ENCODE assay signal across 31 mouse cellular contexts in the genomic region with DNA sequence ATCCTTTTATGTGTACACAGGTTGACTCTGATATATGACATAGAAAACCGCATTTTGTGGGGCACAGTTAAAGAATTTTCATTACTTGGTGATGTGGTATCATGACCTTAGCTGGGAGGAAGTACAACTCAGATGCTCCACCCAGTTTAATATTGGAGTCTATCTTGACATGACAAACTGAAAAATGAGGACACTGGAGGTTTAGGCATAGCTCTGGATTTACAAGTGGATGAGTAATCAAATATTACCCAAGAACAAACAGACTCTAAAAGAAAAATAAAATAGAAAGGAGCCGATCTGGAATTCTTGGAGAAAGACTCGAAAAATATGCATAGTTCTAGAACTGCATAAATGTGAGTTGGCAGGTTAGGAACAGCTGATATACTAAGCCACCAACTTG. TPM values are rescaled to one million over a fixed set of nuclear protein-coding genes. Genes with fewer than 3 reads are reported as not detected.
"Had no signal": no experiment of that assay in that cellular context is flagged by ENCODE, and none has a peak within 500 bp of the region (broad histone marks: within the 10 kb centered on the region; RNA-seq: fewer than 3 reads in every experiment).

No protein-coding gene starts in this region.

- DNase-seq: kidney, adult 11 months; kidney, adult 8-10 months; kidney, postnatal 14 days; layer of hippocampus, adult 9-11 months; left cerebral cortex, postnatal 4 days; liver, postnatal 0 days; lung, embryonic 14.5 days; retina, postnatal 1 day; thymus, adult 2 months; thymus, postnatal 14 days; thymus, postnatal 4 days had no signal

- H3K27me3 ChIP-seq: intestine, embryonic 15.5 days; kidney, embryonic 15.5 days; limb, embryonic 12.5 days; limb, embryonic 15.5 days; midbrain, embryonic 12.5 days; midbrain, embryonic 15.5 days; neural tube, embryonic 13.5 days had no signal

- ATAC-seq: intestine, embryonic 15.5 days; liver, postnatal 0 days; lung, postnatal 0 days; midbrain, embryonic 15.5 days had no signal

- H3K4me3 ChIP-seq: intestine, embryonic 15.5 days; kidney, embryonic 15.5 days; layer of hippocampus, adult 2 months; limb, embryonic 12.5 days; limb, embryonic 15.5 days; midbrain, embryonic 12.5 days; midbrain, embryonic 15.5 days; neural tube, embryonic 13.5 days had no signal

- H3K9ac ChIP-seq: intestine, embryonic 15.5 days; kidney, embryonic 15.5 days; limb, embryonic 12.5 days; limb, embryonic 15.5 days; liver, embryonic 14.5 days; liver, postnatal 0 days; lung, embryonic 14.5 days; midbrain, embryonic 12.5 days; midbrain, embryonic 15.5 days; neural tube, embryonic 13.5 days had no signal

- H3K9me3 ChIP-seq: intestine, embryonic 15.5 days; kidney, embryonic 15.5 days; limb, embryonic 12.5 days; limb, embryonic 15.5 days; midbrain, embryonic 12.5 days; midbrain, embryonic 15.5 days; neural tube, embryonic 13.5 days had no signal

- H3K4me2 ChIP-seq: intestine, embryonic 15.5 days; kidney, embryonic 15.5 days; limb, embryonic 12.5 days; limb, embryonic 15.5 days; liver, embryonic 11.5 days; lung, embryonic 14.5 days; midbrain, embryonic 12.5 days; midbrain, embryonic 15.5 days; neural tube, embryonic 13.5 days had no signal

- H3K4me1 ChIP-seq: intestine, embryonic 15.5 days; midbrain, embryonic 12.5 days; midbrain, embryonic 15.5 days; neural tube, embryonic 13.5 days had no signal

- H3K27ac ChIP-seq: intestine, embryonic 15.5 days; kidney, embryonic 15.5 days; layer of hippocampus, adult 2 months; limb, embryonic 12.5 days; limb, embryonic 15.5 days; liver, embryonic 14.5 days; macrophage; midbrain, embryonic 12.5 days; midbrain, embryonic 15.5 days; neural tube, embryonic 13.5 days had no signal

- H3K36me3 ChIP-seq: intestine, embryonic 15.5 days; kidney, embryonic 15.5 days; limb, embryonic 12.5 days; limb, embryonic 15.5 days; midbrain, embryonic 12.5 days; midbrain, embryonic 15.5 days; neural tube, embryonic 13.5 days had no signal

RNA-seq across cellular contexts. Expression of a gene that starts 14.7 kb away (rescaled TPM):
- total RNA-seq: layer of hippocampus, adult 2 months; layer of hippocampus, postnatal 25 days; left cerebral cortex, adult 8-10 months; left cerebral cortex, postnatal 14 days; left cerebral cortex, postnatal 4 days; megakaryocyte, adult 5-6 weeks; neutrophil, adult 5-6 weeks had no signal
- polyA plus RNA-seq: intestine, embryonic 15.5 days; kidney, embryonic 15.5 days; large intestine, adult 2 months; limb, embryonic 12.5 days; limb, embryonic 15.5 days; liver, embryonic 11.5 days; liver, embryonic 14.5 days; liver, postnatal 0 days; lung, embryonic 14.5 days; macrophage; midbrain, embryonic 12.5 days; midbrain, embryonic 15.5 days; neural tube, embryonic 13.5 days; stomach, embryonic 14.5 days; testis, adult 2 months; thymus, adult 2 months had no signal

RNA-seq across cellular contexts. Expression of a gene that starts 14.9 kb away (rescaled TPM):
- total RNA-seq: megakaryocyte, adult 5-6 weeks had no signal
- polyA plus RNA-seq: kidney, embryonic 15.5 days; liver, embryonic 11.5 days; liver, postnatal 0 days; macrophage; midbrain, embryonic 12.5 days; midbrain, embryonic 15.5 days; testis, adult 2 months had no signal

RNA-seq across cellular contexts. Expression of a gene that starts 26.4 kb away (rescaled TPM):
- total RNA-seq: layer of hippocampus, adult 2 months; layer of hippocampus, postnatal 25 days; left cerebral cortex, adult 8-10 months; left cerebral cortex, postnatal 14 days; left cerebral cortex, postnatal 4 days; neutrophil, adult 5-6 weeks had no signal
- polyA plus RNA-seq: intestine, embryonic 15.5 days; kidney, embryonic 15.5 days; large intestine, adult 2 months; limb, embryonic 12.5 days; limb, embryonic 15.5 days; liver, embryonic 11.5 days; liver, embryonic 14.5 days; liver, postnatal 0 days; lung, embryonic 14.5 days; lung, postnatal 0 days; macrophage; midbrain, embryonic 12.5 days; midbrain, embryonic 15.5 days; neural tube, embryonic 13.5 days; stomach, embryonic 14.5 days; testis, adult 2 months; thymus, adult 2 months had no signal

RNA-seq across cellular contexts. Expression of a gene that starts 28.3 kb away (rescaled TPM):
- polyA plus RNA-seq: neural tube, embryonic 13.5 days had no signal

RNA-seq across cellular contexts. Expression of a gene that starts 33.0 kb away (rescaled TPM):
- total RNA-seq: layer of hippocampus, adult 2 months; layer of hippocampus, postnatal 25 days; left cerebral cortex, postnatal 14 days; left cerebral cortex, postnatal 4 days; megakaryocyte, adult 5-6 weeks; neutrophil, adult 5-6 weeks had no signal
- polyA plus RNA-seq: kidney, embryonic 15.5 days; large intestine, adult 2 months; limb, embryonic 12.5 days; limb, embryonic 15.5 days; liver, embryonic 11.5 days; liver, embryonic 14.5 days; liver, postnatal 0 days; lung, embryonic 14.5 days; lung, postnatal 0 days; macrophage; midbrain, embryonic 12.5 days; midbrain, embryonic 15.5 days; neural tube, embryonic 13.5 days; testis, adult 2 months; thymus, adult 2 months had no signal
